Mouse (Mus musculus) kidney, postnatal 0 days (tissue): ENCODE data around the gene Lrrc58. TPM values are rescaled to one million over a fixed set of nuclear protein-coding genes. Genes with fewer than 3 reads are reported as not detected.
A peak's percentile ranks its signal among the peaks of the same experiment; 100 is the strongest.

Source experiments
- ATAC-seq: fragments of 200-750 bp; cut with Nextera tagmentation; replicated peaks from 2 replicates; pipeline ENCODE4 v1.8.0; 2017; ENCODE audit warnings: low read depth, moderate number of reproducible peaks, moderate TSS enrichment, moderate library complexity; ENCODE audit not compliant: low FRiP score
- DNase-seq: peaks from one replicate; pipeline ENCODE4 v3.0.0-alpha.2; 2016; ENCODE audit warnings: low spot score
- H3K27ac ChIP-seq: fragments of 300-500 bp; sonication (generic); 2 replicates; pipeline ENCODE4 v1.5.1; 2014; ENCODE audit warnings: mild to moderate bottlenecking
- H3K27me3 ChIP-seq: fragments of 300-500 bp; sonication (generic); 2 replicates; pipeline ENCODE4 v1.6.1; 2014; ENCODE audit warnings: low read length, mixed read lengths; ENCODE audit not compliant: insufficient read depth
- H3K36me3 ChIP-seq: fragments of 300-500 bp; sonication (generic); 2 replicates; pipeline ENCODE4 v1.6.1; 2014; ENCODE audit warnings: low read length, mixed read lengths; ENCODE audit not compliant: insufficient read depth
- H3K4me1 ChIP-seq: fragments of 300-500 bp; sonication (generic); replicated peaks from 2 replicates; pipeline ENCODE4 v1.6.1; 2014; ENCODE audit warnings: antibody characterized with exemption, low read length, mixed read lengths; ENCODE audit not compliant: insufficient read depth
- H3K4me2 ChIP-seq: fragments of 300-500 bp; sonication (generic); 2 replicates; pipeline ENCODE4 v1.6.1; 2014; ENCODE audit warnings: mild to moderate bottlenecking, low read length, moderate library complexity, mixed read lengths
- H3K4me3 ChIP-seq: fragments of 300-500 bp; sonication (generic); replicated peaks from 2 replicates; pipeline ENCODE4 v1.5.1; 2014; ENCODE audit warnings: low read depth, low read length
- H3K9ac ChIP-seq: fragments of 300-500 bp; sonication (generic); 2 replicates; pipeline ENCODE4 v1.6.1; 2014; ENCODE audit warnings: low read depth, low read length
- H3K9me3 ChIP-seq: fragments of 300-500 bp; sonication (generic); replicated peaks from 2 replicates; pipeline ENCODE4 v1.6.1; 2016; ENCODE audit warnings: low read length, inconsistent platforms, mixed read lengths
- CTCF ChIP-seq: IDR thresholded peaks from 2 replicates; pipeline ENCODE4 v1.5.1; 2016; ENCODE audit warnings: antibody characterized with exemption, low read depth, mild to moderate bottlenecking, moderate library complexity
- WGBS: fragments of 180-500 bp; shearing (Covaris S2); extraction: QIAGEN DNeasy Blood & Tissue Kit; methylation state at CpG from one replicate; pipeline ENCODE4 v1.1.7; 2014; 5-methylcytosine and 5-hydroxymethylcytosine counted together
- polyA plus RNA-seq: library from polyadenylated mRNA; unstranded; fragments of >200 nt; fragmentation: Nextera tagmentation; extraction: Ambion mirVana; gene quantifications from 2 replicates; pipeline ENCODE4 v1.2.1, GENCODE M21; 2015

Gene Lrrc58
- polyA plus RNA-seq, 1 experiment from 2014 or later = 54.1 TPM

- H3K4me1 ChIP-seq = no peaks in the 10 kb centered on the region
- no peak overlapping the region for H3K27ac ChIP-seq
- no peaks in the 10 kb centered on the region for H3K9me3 ChIP-seq
- no peaks in the 10 kb centered on the region for H3K27me3 ChIP-seq
- no peak overlapping the region for H3K4me3 ChIP-seq
- no peak overlapping the region for H3K4me2 ChIP-seq
- WGBS = 98% methylated on average over 3 of the region's 3 CpGs
- no peak for ATAC-seq
- peaks cover 34% of the 10 kb centered on the region for H3K36me3 ChIP-seq
- TF ChIP-seq CTCF = no peak
- no peak overlapping the region for H3K9ac ChIP-seq
- DNase-seq = no peak
Measured at GRCm38 (mm10) chr16:37877406-37877805, 9.2 kb downstream of the Lrrc58 start.

GRCm38 (mm10) chr16:37878951-37879505, 10.8 kb downstream of the Lrrc58 start:
- no peaks in the 10 kb centered on the region for H3K9me3 ChIP-seq
- H3K4me1 ChIP-seq = no peaks in the 10 kb centered on the region
- no peak overlapping the region for H3K9ac ChIP-seq
- H3K27ac ChIP-seq = no peak overlapping the region
- peaks cover 45% of the 10 kb centered on the region for H3K36me3 ChIP-seq
- ATAC-seq (no peak), DNase-seq (no peak)
- TF ChIP-seq CTCF = no peak
- no peaks in the 10 kb centered on the region for H3K27me3 ChIP-seq
- 92% methylated on average over 7 of the region's 7 CpGs for WGBS
- no peak overlapping the region for H3K4me3 ChIP-seq
- no peak overlapping the region for H3K4me2 ChIP-seq

- 95% methylated on average over 4 of the region's 4 CpGs for WGBS
- no peaks in the 10 kb centered on the region for H3K4me1 ChIP-seq
- H3K27ac ChIP-seq = no peak overlapping the region
- H3K36me3 ChIP-seq = peaks cover 45% of the 10 kb centered on the region
- H3K9me3 ChIP-seq = no peaks in the 10 kb centered on the region
- no peak overlapping the region for H3K9ac ChIP-seq
- TF ChIP-seq CTCF = no peak
- H3K4me3 ChIP-seq = no peak overlapping the region
- DNase-seq (no peak), ATAC-seq (no peak)
- H3K27me3 ChIP-seq = no peaks in the 10 kb centered on the region
- H3K4me2 ChIP-seq = no peak overlapping the region
Measured at GRCm38 (mm10) chr16:37879750-37880419, 11.7 kb downstream of the Lrrc58 start.

- Histone ChIP-seq H3K9me3 (no peaks in the 10 kb centered on the region), H3K9ac (no peak overlapping the region), H3K36me3 (peaks cover 45% of the 10 kb centered on the region), H3K4me2 (no peak overlapping the region), H3K4me3 (no peak overlapping the region), H3K4me1 (no peaks in the 10 kb centered on the region), H3K27me3 (no peaks in the 10 kb centered on the region), H3K27ac (no peak overlapping the region)
- DNase-seq (no peak), ATAC-seq (no peak)
- no peak for TF ChIP-seq CTCF
- WGBS = 68% methylated on average over 2 of the region's 2 CpGs
Measured at GRCm38 (mm10) chr16:37881168-37881567, 13.0 kb downstream of the Lrrc58 start.

- no peaks in the 10 kb centered on the region for H3K36me3 ChIP-seq
- no peak overlapping the region for H3K4me2 ChIP-seq
- ATAC-seq (0 out of 2 replicates have a peak, but pooled peaks have one; percentile 29), DNase-seq (no peak)
- no peaks in the 10 kb centered on the region for H3K9me3 ChIP-seq
- no peak overlapping the region for H3K9ac ChIP-seq
- WGBS = 40% methylated on average over 3 of the region's 3 CpGs
- H3K27ac ChIP-seq = 0 out of 2 replicates have a peak overlapping the region, but pooled peaks have one; percentile 6
- H3K27me3 ChIP-seq = no peaks in the 10 kb centered on the region
- no peak overlapping the region for H3K4me3 ChIP-seq
- no peak for TF ChIP-seq CTCF
- H3K4me1 ChIP-seq = no peaks in the 10 kb centered on the region
Measured at GRCm38 (mm10) chr16:37888986-37889385, 20.8 kb downstream of the Lrrc58 start.

- ATAC-seq = no peak
- H3K27ac ChIP-seq = no peak overlapping the region
- no peaks in the 10 kb centered on the region for H3K36me3 ChIP-seq
- TF ChIP-seq CTCF = no peak
- no peaks in the 10 kb centered on the region for H3K4me1 ChIP-seq
- H3K4me3 ChIP-seq = no peak overlapping the region
- no peaks in the 10 kb centered on the region for H3K9me3 ChIP-seq
- no peak for DNase-seq
- no peaks in the 10 kb centered on the region for H3K27me3 ChIP-seq
- no peak overlapping the region for H3K9ac ChIP-seq
- H3K4me2 ChIP-seq = no peak overlapping the region
- WGBS = 63% methylated on average over 2 of the region's 2 CpGs
Measured at GRCm38 (mm10) chr16:37892667-37893066, 24.5 kb downstream of the Lrrc58 start.
